Comparison of ENCODE assay signal across 30 mouse cellular contexts in the genomic region with DNA sequence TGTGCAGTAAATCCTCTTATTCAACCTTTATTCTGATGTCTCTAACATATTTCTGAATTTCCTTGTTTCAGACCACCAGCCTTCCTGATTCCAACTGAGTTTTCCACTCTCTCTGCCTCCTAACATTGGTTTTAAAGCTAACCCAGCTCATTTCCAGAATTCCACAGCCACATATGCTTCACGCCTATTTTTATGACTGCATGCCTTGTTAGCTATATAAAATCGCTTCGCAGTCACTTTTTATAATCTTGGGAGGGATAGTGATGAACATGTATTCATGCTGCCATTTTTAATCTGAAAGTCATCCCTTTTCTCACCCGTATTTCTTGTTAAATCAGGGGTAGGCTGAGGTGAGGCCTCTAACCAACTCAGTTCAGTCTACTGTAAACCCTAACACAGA. TPM values are rescaled to one million over a fixed set of nuclear protein-coding genes. Genes with fewer than 3 reads are reported as not detected.
A peak's percentile ranks its signal among the peaks of the same experiment; 100 is the strongest.
DNase-seq lines count a peak whose midpoint lies in the region; ATAC-seq lines count a peak whose summit lies in the region.
"Had no signal": no experiment of that assay in that cellular context is flagged by ENCODE, and none has a peak within 500 bp of the region (broad histone marks: within the 10 kb centered on the region; RNA-seq: fewer than 3 reads in every experiment).

No protein-coding gene starts in this region.

- WGBS in heart, embryonic 13.5 days: 87% methylated on average over 4 of the region's 4 CpGs
- 38% methylated on average over 4 of the region's 4 CpGs for WGBS in limb, embryonic 15.5 days
- WGBS in limb, embryonic 10.5 days: 91% methylated on average over 4 of the region's 4 CpGs

- H3K9me3 ChIP-seq in heart, embryonic 13.5 days: no peaks in the 10 kb centered on the region
- H3K9me3 ChIP-seq in limb, embryonic 15.5 days: no peaks in the 10 kb centered on the region
- no peaks in the 10 kb centered on the region for H3K9me3 ChIP-seq in limb, embryonic 10.5 days (replicated peaks)
- H3K9me3 ChIP-seq: embryonic facial prominence, embryonic 13.5 days; embryonic facial prominence, embryonic 15.5 days; forebrain, embryonic 10.5 days; forebrain, embryonic 12.5 days; G1E had no signal

- H3K9ac ChIP-seq in heart, embryonic 13.5 days: no peak overlapping the region
- no peak overlapping the region for H3K9ac ChIP-seq in limb, embryonic 15.5 days
- H3K9ac ChIP-seq: embryonic facial prominence, embryonic 13.5 days; embryonic facial prominence, embryonic 15.5 days; forebrain, embryonic 12.5 days had no signal

- no peaks in the 10 kb centered on the region for H3K36me3 ChIP-seq in heart, embryonic 13.5 days
- H3K36me3 ChIP-seq in limb, embryonic 15.5 days: no peaks in the 10 kb centered on the region
- no peaks in the 10 kb centered on the region for H3K36me3 ChIP-seq in limb, embryonic 10.5 days
- H3K36me3 ChIP-seq: embryonic facial prominence, embryonic 13.5 days; embryonic facial prominence, embryonic 15.5 days; forebrain, embryonic 10.5 days; forebrain, embryonic 12.5 days; G1E had no signal

- H3K4me1 ChIP-seq in heart, embryonic 13.5 days: peaks cover 31% of the 10 kb centered on the region
- H3K4me1 ChIP-seq in limb, embryonic 15.5 days: peaks cover 16% of the 10 kb centered on the region
- H3K4me1 ChIP-seq in limb, embryonic 10.5 days: peaks cover 15% of the 10 kb centered on the region

- no peak for DNase-seq in frontal cortex, postnatal 10 days (ENCODE audit: low spot score in 2 of 2)
- DNase-seq in heart, postnatal 36 days: no peak
- no peak for DNase-seq in limb, embryonic 10.5 days (ENCODE audit: low spot score)
- DNase-seq in telencephalon, adult 2 months (ENCODE audit: low read depth, low spot score): peak; percentile 60
- no peak for DNase-seq in MN1 (ENCODE audit: low spot score)
- DNase-seq: adrenal gland, adult 8-10 months; adrenal gland, postnatal 14 days; adrenal gland, postnatal 36 days; B cell, adult 2 months; cerebellum, adult 11-12 months; cerebellum, adult 2 months; cerebellum, adult 9-11 months; cerebellum, postnatal 14 days; cerebellum, postnatal 36 days; embryo, embryonic 11 days had no signal

- H3K4me2 ChIP-seq in heart, embryonic 13.5 days: no peak overlapping the region
- H3K4me2 ChIP-seq in limb, embryonic 15.5 days: no peak overlapping the region
- H3K4me2 ChIP-seq: embryonic facial prominence, embryonic 13.5 days; embryonic facial prominence, embryonic 15.5 days; forebrain, embryonic 12.5 days had no signal

- H3K27me3 ChIP-seq in heart, embryonic 13.5 days (replicated peaks): no peaks in the 10 kb centered on the region
- no peaks in the 10 kb centered on the region for H3K27me3 ChIP-seq in limb, embryonic 15.5 days
- no peaks in the 10 kb centered on the region for H3K27me3 ChIP-seq in limb, embryonic 10.5 days (ENCODE audit: low read depth, poor library complexity, severe bottlenecking)
- H3K27me3 ChIP-seq: CH12.LX; embryonic facial prominence, embryonic 13.5 days; embryonic facial prominence, embryonic 15.5 days; forebrain, embryonic 12.5 days had no signal

- intact Hi-C loops in heart, postnatal 36 days (cut with DNase I): no loop called here

- peak; percentile 66 for ATAC-seq in frontal cortex, adult (ENCODE audit: low TSS enrichment)
- no peak for ATAC-seq in heart, embryonic 13.5 days (ENCODE audit: extremely low read depth, insufficient number of reproducible peaks, low FRiP score, low TSS enrichment)
- no peak for ATAC-seq in limb, embryonic 15.5 days (ENCODE audit: insufficient number of reproducible peaks, low FRiP score, low TSS enrichment, low read depth)
- ATAC-seq: CD4-positive, CD25-positive, alpha-beta regulatory T cell, adult 4 months; forebrain, embryonic 14.5 days; forebrain, embryonic 16.5 days had no signal

- H3K27ac ChIP-seq in heart, embryonic 13.5 days (replicated peaks): 0 out of 2 replicates have a peak overlapping the region, but pooled peaks have one; percentile 15
- peak overlapping the region; percentile 54 for H3K27ac ChIP-seq in limb, embryonic 15.5 days
- no peak overlapping the region for H3K27ac ChIP-seq in limb, embryonic 10.5 days
- H3K27ac ChIP-seq: embryonic facial prominence, embryonic 13.5 days; embryonic facial prominence, embryonic 15.5 days; forebrain, embryonic 10.5 days; forebrain, embryonic 12.5 days had no signal

- H3K4me3 ChIP-seq in heart, embryonic 13.5 days: no peak overlapping the region
- H3K4me3 ChIP-seq in limb, embryonic 15.5 days: no peak overlapping the region
- H3K4me3 ChIP-seq in limb, embryonic 10.5 days: no peak overlapping the region
- H3K4me3 ChIP-seq: embryonic facial prominence, embryonic 13.5 days; embryonic facial prominence, embryonic 15.5 days; erythroblast, embryonic 14.5 days; forebrain, embryonic 10.5 days; forebrain, embryonic 12.5 days had no signal

RNA-seq across cellular contexts. Expression of a gene that starts 8.6 kb away (rescaled TPM):
- polyA plus RNA-seq in heart, embryonic 13.5 days (2015; fragmentation: Nextera tagmentation; extraction: Ambion mirVana): 1.4 and 1.6 TPM in 2 replicates
- under 1 TPM in 1 of 2 experiments, not detected in 1; 0.30 TPM for total RNA-seq in heart, postnatal 36 days (2021)
- 2.2 and 2.4 TPM in 2 replicates for polyA plus RNA-seq in limb, embryonic 15.5 days (2015; fragmentation: Nextera tagmentation; extraction: Ambion mirVana)
- 0.55 and 0.84 TPM in 2 replicates for polyA plus RNA-seq in limb, embryonic 10.5 days (2016; fragmentation: Nextera tagmentation; extraction: Ambion mirVana)
- total RNA-seq: common myeloid progenitor, adult 5-6 weeks had no signal
- polyA plus RNA-seq: erythroblast, embryonic 14.5 days; forebrain, embryonic 14.5 days; forebrain, embryonic 16.5 days; G1E had no signal

RNA-seq across cellular contexts. Expression of a gene that starts 8.6 kb away (rescaled TPM):
- 375 and 414 TPM in 2 replicates for polyA plus RNA-seq in heart, embryonic 13.5 days (2015; fragmentation: Nextera tagmentation; extraction: Ambion mirVana)
- total RNA-seq in heart, postnatal 36 days (2021): 100 to 1,000 TPM; 140 to 143 TPM
- polyA plus RNA-seq in limb, embryonic 15.5 days (2015; fragmentation: Nextera tagmentation; extraction: Ambion mirVana): 540 and 661 TPM in 2 replicates
- polyA plus RNA-seq in limb, embryonic 10.5 days (2016; fragmentation: Nextera tagmentation; extraction: Ambion mirVana): 99.2 and 115 TPM in 2 replicates

RNA-seq across cellular contexts. Expression of a gene that starts 37.3 kb away (rescaled TPM):
- polyA plus RNA-seq in heart, embryonic 13.5 days (2015; fragmentation: Nextera tagmentation; extraction: Ambion mirVana): 0.29 TPM in 2 replicates
- not detected for total RNA-seq in heart, postnatal 36 days (2021)
- polyA plus RNA-seq in limb, embryonic 15.5 days (2015; fragmentation: Nextera tagmentation; extraction: Ambion mirVana): 0.06 TPM in 1 of 2 replicates, not detected in the other
- polyA plus RNA-seq in limb, embryonic 10.5 days (2016; fragmentation: Nextera tagmentation; extraction: Ambion mirVana): not detected in 2 replicates
- total RNA-seq: adrenal gland, adult 18-20 months; adrenal gland, adult 8-10 months; adrenal gland, postnatal 14 days; adrenal gland, postnatal 36 days; CH12.LX; common myeloid progenitor, adult 5-6 weeks had no signal
- polyA plus RNA-seq: CD4-positive, CD25-positive, alpha-beta regulatory T cell, adult 4 months; erythroblast, embryonic 14.5 days; G1E had no signal
